Mouse (Mus musculus): Measurements from ENCODE around the gene Triobp. TPM values are rescaled to one million over a fixed set of nuclear protein-coding genes. Genes with fewer than 3 reads are reported as not detected.
"Not testable (repeated sequence)": the region's sequence is repeated elsewhere in the genome, so short reads cannot be mapped to it uniquely, and the experiment has no call there.

Triobp gene
- polyA plus RNA-seq, 1 experiment from 2014 or later, result 60.1 TPM

DNA sequence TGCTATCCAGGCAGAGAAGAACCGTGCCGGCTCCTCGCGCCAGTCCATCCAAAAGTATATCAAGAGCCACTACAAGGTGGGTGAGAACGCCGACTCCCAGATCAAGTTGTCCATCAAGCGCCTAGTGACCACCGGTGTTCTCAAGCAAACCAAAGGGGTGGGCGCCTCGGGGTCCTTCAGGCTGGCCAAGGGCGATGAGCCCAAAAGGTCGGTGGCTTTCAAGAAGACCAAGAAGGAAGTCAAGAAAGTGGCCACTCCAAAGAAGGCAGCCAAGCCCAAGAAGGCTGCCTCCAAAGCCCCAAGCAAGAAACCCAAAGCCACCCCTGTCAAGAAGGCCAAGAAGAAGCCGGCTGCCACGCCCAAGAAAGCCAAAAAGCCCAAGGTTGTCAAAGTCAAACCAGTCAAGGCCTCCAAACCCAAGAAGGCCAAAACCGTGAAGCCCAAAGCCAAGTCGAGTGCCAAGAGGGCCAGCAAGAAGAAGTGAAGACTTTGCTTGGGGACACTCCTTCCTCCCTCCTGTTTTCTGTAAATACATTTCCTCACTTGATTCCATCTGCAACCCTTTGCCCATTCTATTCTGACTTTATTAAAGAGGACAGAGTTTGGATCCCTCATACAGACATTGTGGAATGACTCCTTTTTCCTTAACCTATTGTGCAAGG is 81.4 kb downstream of the Triobp start:
- H3K27me3 ChIP-seq (ENCODE audit: control insufficient read depth, insufficient read depth, low read length), result peaks cover 2% of the 10 kb centered on the region; the same call in 1 of the 2 replicates
- ATAC-seq (replicated peaks; ENCODE audit: low FRiP score) (no peak), DNase-seq (ENCODE audit: low spot score) (no peak)
- WGBS, result 41% methylated on average over 16 of the region's 16 CpGs
- H3K4me3 ChIP-seq (ENCODE audit: low read depth, low read length), result peak overlapping the region; percentile 72
- peak overlapping the region; percentile 86 for H3K27ac ChIP-seq (ENCODE audit: low read depth, low read length)
- peaks cover 16% of the 10 kb centered on the region; the same call in 1 of the 2 replicates for H3K4me1 ChIP-seq (replicated peaks; ENCODE audit: control insufficient read depth, insufficient read depth, low read length)
- H3K9me3 ChIP-seq (ENCODE audit: control insufficient read depth, low read length), result no peaks in the 10 kb centered on the region
- peak overlapping the region; percentile 100 for H3K9ac ChIP-seq (ENCODE audit: low read length)
- H3K4me2 ChIP-seq (ENCODE audit: low read depth, low read length, severe bottlenecking), result peak overlapping the region; percentile 97
- H3K36me3 ChIP-seq (ENCODE audit: control insufficient read depth, insufficient read depth, low read length), result no peaks in the 10 kb centered on the region

DNA sequence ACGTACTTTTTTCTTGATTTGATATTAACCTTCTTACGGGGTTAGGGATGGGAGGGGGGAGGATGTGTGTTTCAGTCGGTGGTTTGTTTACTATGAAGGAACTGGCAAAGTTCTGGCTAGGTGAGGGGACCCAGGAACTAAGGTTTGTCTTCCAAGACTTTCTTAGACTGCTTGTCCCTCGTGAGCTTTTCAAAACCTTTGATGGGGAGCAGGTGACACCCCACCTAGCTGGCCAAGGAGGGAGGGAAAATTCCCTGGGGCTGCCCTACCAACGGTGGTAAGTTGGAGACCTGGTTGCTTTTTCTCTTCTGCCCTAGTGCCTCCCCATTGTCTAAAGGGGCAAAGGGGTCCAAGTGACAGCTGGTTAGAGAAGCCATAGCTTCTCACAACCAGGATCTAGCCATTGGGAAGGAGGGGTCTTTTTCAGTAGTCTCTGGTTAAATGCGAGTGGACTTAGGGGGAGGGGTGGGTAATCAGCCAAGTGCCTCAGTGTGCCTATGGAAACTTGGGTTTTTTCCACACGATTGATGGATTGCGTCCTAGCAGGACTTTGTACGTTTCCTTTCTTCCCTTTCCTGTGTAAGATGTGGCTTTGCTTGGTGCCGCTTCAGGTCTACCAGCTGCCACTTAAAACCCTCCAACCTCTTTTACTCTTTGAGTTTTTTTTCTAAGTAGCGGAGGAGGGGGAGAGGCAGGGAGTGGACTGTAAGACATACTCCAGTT is 82.2 kb downstream of the Triobp start:
- Histone ChIP-seq H3K9me3 (ENCODE audit: control insufficient read depth, low read length) (no peaks in the 10 kb centered on the region), H3K4me1 (replicated peaks; ENCODE audit: control insufficient read depth, insufficient read depth, low read length) (peaks cover 16% of the 10 kb centered on the region; the same call in 1 of the 2 replicates), H3K4me2 (ENCODE audit: low read depth, low read length, severe bottlenecking) (peak overlapping the region; percentile 97), H3K9ac (ENCODE audit: low read length) (peak overlapping the region; percentile 100), H3K4me3 (ENCODE audit: low read depth, low read length) (peak overlapping the region; percentile 72), H3K36me3 (ENCODE audit: control insufficient read depth, insufficient read depth, low read length) (no peaks in the 10 kb centered on the region), H3K27ac (ENCODE audit: low read depth, low read length) (peak overlapping the region; percentile 38; the same call in 1 of the 2 replicates), H3K27me3 (ENCODE audit: control insufficient read depth, insufficient read depth, low read length) (peaks cover 2% of the 10 kb centered on the region; the same call in 1 of the 2 replicates)
- DNase-seq (ENCODE audit: low spot score) (no peak), ATAC-seq (replicated peaks; ENCODE audit: low FRiP score) (no peak)
- 12% methylated on average over 11 of the region's 11 CpGs for WGBS

DNA sequence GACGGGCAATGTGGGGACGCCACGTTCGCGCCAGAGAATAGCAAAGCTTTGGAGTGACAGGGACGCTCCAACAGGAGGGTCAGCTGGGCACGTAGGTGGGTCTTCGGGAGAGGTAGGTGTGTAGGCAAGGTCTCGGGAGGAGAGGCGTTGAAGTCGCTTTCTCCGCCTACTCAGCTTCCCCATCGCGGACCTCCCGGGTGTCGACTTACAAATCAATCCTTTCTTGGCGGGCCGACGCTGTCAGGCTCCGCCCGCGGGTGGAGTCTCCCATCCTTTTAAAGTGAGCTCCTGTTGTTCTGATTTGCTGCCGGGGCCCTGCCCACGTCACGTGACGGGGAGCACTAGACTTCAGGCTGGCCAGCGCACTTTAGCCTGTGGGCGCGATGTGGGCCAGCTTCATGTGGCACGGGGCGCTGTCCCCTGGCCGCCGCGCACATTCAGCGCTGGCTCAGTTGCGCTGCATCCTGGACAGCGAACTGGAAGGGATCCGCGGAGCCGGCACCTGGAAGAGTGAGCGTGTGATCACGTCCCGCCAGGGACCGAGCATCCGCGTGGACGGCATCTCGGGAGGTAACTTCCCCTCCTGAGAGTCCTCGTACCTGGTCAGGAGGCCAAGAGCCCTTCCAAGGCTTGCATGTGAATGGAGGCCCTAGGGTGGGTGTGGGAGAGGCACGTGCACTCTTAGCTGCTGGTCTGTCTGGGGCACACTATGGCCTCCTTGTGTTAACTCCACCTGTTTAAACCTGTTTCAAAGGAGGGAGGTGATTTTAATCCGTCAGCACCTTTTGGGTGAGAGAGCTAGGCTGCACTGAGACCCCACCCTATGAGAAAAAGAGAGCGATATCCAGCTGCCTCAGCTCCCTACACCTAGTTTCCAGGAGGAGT is 83.3 kb downstream of the Triobp start:
- WGBS, result under 1% methylated on average over 52 of the region's 52 CpGs
- Histone ChIP-seq H3K27ac (ENCODE audit: low read depth, low read length) (peak overlapping the region; percentile 59; the same call in 1 of the 2 replicates), H3K9ac (ENCODE audit: low read length) (peak overlapping the region; percentile 100), H3K9me3 (ENCODE audit: control insufficient read depth, low read length) (no peaks in the 10 kb centered on the region), H3K27me3 (ENCODE audit: control insufficient read depth, insufficient read depth, low read length) (peaks cover 2% of the 10 kb centered on the region; the same call in 1 of the 2 replicates), H3K4me3 (ENCODE audit: low read depth, low read length) (peak overlapping the region; percentile 72), H3K36me3 (ENCODE audit: control insufficient read depth, insufficient read depth, low read length) (no peaks in the 10 kb centered on the region), H3K4me1 (replicated peaks; ENCODE audit: control insufficient read depth, insufficient read depth, low read length) (peaks cover 10% of the 10 kb centered on the region; the same call in 1 of the 2 replicates), H3K4me2 (ENCODE audit: low read depth, low read length, severe bottlenecking) (peak overlapping the region; percentile 97)
- ATAC-seq (replicated peaks; ENCODE audit: low FRiP score) (peak; percentile 84), DNase-seq (ENCODE audit: low spot score) (peak; percentile 95)

DNA sequence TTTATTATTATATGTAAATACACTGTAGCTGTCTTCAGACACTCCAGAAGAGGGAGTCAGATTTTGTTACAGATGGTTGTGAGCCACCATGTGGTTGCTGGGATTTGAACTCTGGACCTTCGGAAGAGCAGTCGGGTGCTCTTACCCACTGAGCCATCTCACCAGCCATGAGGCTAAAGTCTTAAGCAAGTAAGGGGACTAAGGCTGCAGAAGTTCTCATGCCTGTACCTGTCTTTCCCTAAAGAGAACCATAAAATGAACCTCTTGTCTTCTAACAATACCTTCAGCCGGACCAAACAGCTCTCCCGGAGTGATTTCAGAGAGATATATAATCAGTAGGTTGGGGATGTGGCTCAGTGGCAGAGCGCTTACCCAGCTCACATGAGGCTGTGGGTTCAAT is 84.4 kb downstream of the Triobp start:
- H3K36me3 ChIP-seq (ENCODE audit: control insufficient read depth, insufficient read depth, low read length); H3K27me3 ChIP-seq (ENCODE audit: control insufficient read depth, insufficient read depth, low read length); H3K9me3 ChIP-seq (ENCODE audit: control insufficient read depth, low read length); H3K27ac ChIP-seq (ENCODE audit: low read depth, low read length); DNase-seq (ENCODE audit: low spot score); H3K4me1 ChIP-seq (replicated peaks; ENCODE audit: control insufficient read depth, insufficient read depth, low read length); ATAC-seq (replicated peaks; ENCODE audit: low FRiP score); H3K9ac ChIP-seq (ENCODE audit: low read length); H3K4me3 ChIP-seq (ENCODE audit: low read depth, low read length); H3K4me2 ChIP-seq (ENCODE audit: low read depth, low read length, severe bottlenecking): not testable (repeated sequence)
- 89% methylated on average over 5 of the region's 5 CpGs for WGBS

DNA sequence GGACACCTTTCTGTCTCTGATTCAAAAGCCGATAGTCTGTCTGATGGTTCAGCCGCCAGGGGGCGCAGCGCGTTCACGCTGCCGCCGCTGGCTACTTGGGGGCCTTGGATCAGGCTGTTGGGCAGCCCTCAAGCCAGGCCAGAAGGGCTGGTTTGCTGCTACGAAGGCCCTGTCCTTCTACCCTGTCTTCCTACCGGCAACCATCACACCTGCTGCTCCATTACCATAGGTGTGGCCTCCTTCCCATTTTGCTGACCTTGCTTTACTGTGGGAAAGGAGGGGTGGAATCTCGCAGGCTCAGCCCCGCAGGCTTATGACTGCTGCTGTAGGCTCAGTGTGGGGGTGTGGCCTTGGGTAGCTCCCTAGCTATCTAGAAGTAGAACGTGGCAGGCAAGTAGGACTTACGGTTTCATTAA is 90.4 kb downstream of the Triobp start:
- no peak overlapping the region for H3K4me2 ChIP-seq (ENCODE audit: low read depth, low read length, severe bottlenecking)
- peaks cover 12% of the 10 kb centered on the region for H3K4me1 ChIP-seq (replicated peaks; ENCODE audit: control insufficient read depth, insufficient read depth, low read length)
- H3K36me3 ChIP-seq (ENCODE audit: control insufficient read depth, insufficient read depth, low read length), result no peaks in the 10 kb centered on the region; the same call in 1 of the 2 replicates
- WGBS, result 16% methylated on average over 14 of the region's 14 CpGs
- no peaks in the 10 kb centered on the region for H3K9me3 ChIP-seq (ENCODE audit: control insufficient read depth, low read length)
- peaks cover 30% of the 10 kb centered on the region for H3K27me3 ChIP-seq (ENCODE audit: control insufficient read depth, insufficient read depth, low read length)
- no peak overlapping the region for H3K9ac ChIP-seq (ENCODE audit: low read length)
- no peak for ATAC-seq (replicated peaks; ENCODE audit: low FRiP score)
- H3K4me3 ChIP-seq (ENCODE audit: low read depth, low read length), result no peak overlapping the region
- DNase-seq (ENCODE audit: low spot score), result peak; percentile 89
- H3K27ac ChIP-seq (ENCODE audit: low read depth, low read length), result no peak overlapping the region

DNA sequence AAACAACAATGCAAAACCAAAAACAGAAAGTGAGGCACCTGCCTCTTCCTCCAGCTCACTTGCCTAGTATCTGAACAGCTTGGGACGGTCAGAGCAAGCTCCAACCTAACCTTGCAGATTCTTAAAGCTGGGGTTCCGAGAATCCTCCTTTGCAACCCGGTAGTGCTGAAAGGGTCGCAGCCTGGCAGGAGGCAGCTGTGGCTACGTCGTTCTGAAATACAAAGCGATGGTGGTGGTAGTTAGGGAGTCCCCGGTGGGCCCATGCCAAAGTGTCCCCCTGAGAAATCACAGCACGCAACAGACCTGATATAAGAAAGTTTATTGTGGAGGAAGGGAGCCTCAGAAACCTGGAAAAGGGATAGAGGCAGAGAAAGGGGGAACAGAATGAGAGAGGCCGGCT is 90.8 kb downstream of the Triobp start:
- DNase-seq (ENCODE audit: low spot score) (no peak), ATAC-seq (replicated peaks; ENCODE audit: low FRiP score) (no peak)
- H3K9me3 ChIP-seq (ENCODE audit: control insufficient read depth, low read length), result no peaks in the 10 kb centered on the region
- WGBS, result 70% methylated on average over 10 of the region's 10 CpGs
- no peak overlapping the region for H3K4me3 ChIP-seq (ENCODE audit: low read depth, low read length)
- H3K4me2 ChIP-seq (ENCODE audit: low read depth, low read length, severe bottlenecking), result no peak overlapping the region
- H3K27me3 ChIP-seq (ENCODE audit: control insufficient read depth, insufficient read depth, low read length), result peaks cover 34% of the 10 kb centered on the region
- no peak overlapping the region for H3K27ac ChIP-seq (ENCODE audit: low read depth, low read length)
- no peaks in the 10 kb centered on the region; the same call in 1 of the 2 replicates for H3K36me3 ChIP-seq (ENCODE audit: control insufficient read depth, insufficient read depth, low read length)
- no peak overlapping the region for H3K9ac ChIP-seq (ENCODE audit: low read length)
- H3K4me1 ChIP-seq (replicated peaks; ENCODE audit: control insufficient read depth, insufficient read depth, low read length), result peaks cover 12% of the 10 kb centered on the region

DNA sequence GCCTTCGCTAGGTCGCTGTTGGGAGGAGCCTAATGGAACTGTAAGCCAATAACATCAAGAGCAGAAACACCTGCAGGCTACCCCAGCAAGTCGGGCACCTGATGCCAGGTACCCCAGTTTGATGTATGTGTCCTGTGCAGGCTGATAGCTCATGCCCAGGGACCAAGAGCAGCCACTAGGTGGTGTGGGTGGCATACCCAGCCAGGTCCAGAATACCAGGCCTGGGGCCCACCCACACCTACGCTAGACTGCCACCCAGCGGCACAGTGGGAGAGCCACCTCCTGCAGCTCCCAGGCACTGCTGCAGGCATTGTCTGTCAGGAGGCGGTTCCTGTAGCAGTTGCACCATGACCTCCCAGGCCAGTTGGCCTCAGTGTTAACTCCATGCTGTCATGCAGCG is 91.3 kb downstream of the Triobp start:
- no peak overlapping the region for H3K9ac ChIP-seq (ENCODE audit: low read length)
- no peak overlapping the region for H3K4me2 ChIP-seq (ENCODE audit: low read depth, low read length, severe bottlenecking)
- DNase-seq (ENCODE audit: low spot score), result peak; percentile 86
- ATAC-seq (replicated peaks; ENCODE audit: low FRiP score), result peak; percentile 53
- H3K4me3 ChIP-seq (ENCODE audit: low read depth, low read length), result no peak overlapping the region
- H3K27ac ChIP-seq (ENCODE audit: low read depth, low read length), result no peak overlapping the region
- H3K4me1 ChIP-seq (replicated peaks; ENCODE audit: control insufficient read depth, insufficient read depth, low read length), result peaks cover 12% of the 10 kb centered on the region
- no peaks in the 10 kb centered on the region; the same call in 1 of the 2 replicates for H3K36me3 ChIP-seq (ENCODE audit: control insufficient read depth, insufficient read depth, low read length)
- peaks cover 39% of the 10 kb centered on the region for H3K27me3 ChIP-seq (ENCODE audit: control insufficient read depth, insufficient read depth, low read length)
- 20% methylated on average over 7 of the region's 7 CpGs for WGBS
- H3K9me3 ChIP-seq (ENCODE audit: control insufficient read depth, low read length), result no peaks in the 10 kb centered on the region
